Mouse (Mus musculus) CD4-positive, CD25-positive, alpha-beta regulatory T cell, adult 4 months (primary cell): ENCODE results near the gene Olfr190. TPM values are rescaled to one million over a fixed set of nuclear protein-coding genes. Genes with fewer than 3 reads are reported as not detected.
"Not testable (repeated sequence)": the region's sequence is repeated elsewhere in the genome, so short reads cannot be mapped to it uniquely, and the experiment has no call there.

ENCODE experiments used
- ATAC-seq: one replicate; pipeline ENCODE4 v1.8.0; 2017
- polyA plus RNA-seq, 2 experiments: library from polyadenylated mRNA; unstranded; fragments of 100-300 nt; shearing (Covaris generic); gene quantifications; one replicate each; pipeline ENCODE4 v1.2.1; 2017

The Olfr190 gene
- under 1 TPM in 1 of 2 experiments, not detected in 1; 0.04 TPM for polyA plus RNA-seq

DNA sequence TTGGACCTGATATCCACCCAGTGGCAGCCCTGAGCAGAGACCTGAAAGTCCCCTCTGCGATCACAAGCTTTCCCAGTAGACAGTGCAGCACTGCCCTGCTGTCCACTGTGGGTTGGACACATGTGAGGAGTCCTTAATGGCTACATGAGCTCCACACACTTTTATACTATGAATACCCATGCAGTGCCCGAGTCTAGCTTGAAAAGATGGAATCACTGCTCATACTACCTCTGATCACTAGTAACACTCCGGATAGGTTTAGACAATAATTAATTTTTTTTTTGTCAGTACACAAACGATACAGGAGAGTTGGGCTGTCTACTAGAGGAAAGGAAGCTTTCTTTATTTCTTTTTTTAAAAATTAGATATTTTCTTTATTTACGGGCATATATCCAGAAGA is at the start of gene Olfr190:
Gene Olfr190, minus strand, starts transcription at position 101 of the 400 bp plus-strand sequence.
- no peak for ATAC-seq

DNA sequence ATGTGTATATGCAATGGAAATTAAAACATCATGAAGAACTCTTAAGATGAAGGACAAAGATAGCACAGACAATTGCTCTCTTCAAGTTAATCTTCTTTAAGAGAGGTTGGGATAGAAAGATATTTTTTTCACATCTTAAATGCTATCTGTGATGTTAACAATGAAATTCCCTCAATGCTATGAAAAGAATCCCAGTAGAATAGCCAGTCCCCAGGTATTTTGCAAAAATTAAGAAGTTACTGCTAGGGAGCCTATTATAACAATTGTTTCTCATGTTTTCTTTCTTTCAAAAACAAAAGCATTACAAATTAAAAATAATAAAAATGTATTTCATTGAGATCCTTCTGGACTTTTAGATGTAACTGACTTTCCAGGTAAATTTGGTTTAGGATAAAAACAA is 43.2 kb upstream of the Olfr190 start, which contains the start of gene Olfr194:
Gene Olfr194, minus strand, starts transcription at position 101 of the 400 bp plus-strand sequence.
- no peak for ATAC-seq

DNA sequence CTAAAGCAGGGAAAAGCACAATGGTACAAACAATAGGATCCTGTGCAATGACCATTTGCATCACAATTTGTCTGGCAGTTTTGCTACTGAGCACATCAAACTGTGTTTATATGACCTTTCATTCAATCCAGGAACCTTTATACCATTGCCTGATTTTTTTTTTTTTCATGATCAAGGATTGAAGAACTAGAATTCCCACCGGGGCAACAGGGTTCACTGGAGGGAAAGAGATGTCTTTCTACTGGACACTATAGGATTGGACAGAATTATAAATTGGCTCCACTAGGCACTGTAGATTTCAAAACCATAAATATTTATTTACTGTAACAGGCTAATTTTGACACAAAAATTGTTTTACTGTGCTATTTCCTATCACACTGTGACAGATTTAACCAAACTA is 34.0 kb upstream of the Olfr190 start, which contains the start of gene Olfr193:
Gene Olfr193, minus strand, starts transcription at position 101 of the 400 bp plus-strand sequence.
- no peak for ATAC-seq

DNA sequence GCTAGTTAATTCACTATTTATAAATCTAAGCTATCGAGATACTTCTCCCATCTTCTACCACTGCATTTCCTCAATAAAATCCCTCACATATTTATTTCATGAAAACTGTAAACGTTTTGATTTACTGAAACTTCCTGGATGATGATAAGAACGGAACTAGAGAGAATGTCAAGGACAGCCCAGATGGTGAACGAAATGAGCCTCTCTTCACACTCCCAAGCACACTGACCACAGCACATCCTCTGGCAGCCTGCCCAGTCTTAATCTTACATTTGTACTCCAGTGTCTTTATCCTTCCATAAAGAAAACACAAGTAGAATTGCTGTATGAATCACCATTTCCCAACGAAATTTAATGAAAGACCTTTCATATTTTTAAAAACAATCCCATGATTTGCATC is 30.7 kb upstream of the Olfr190 start:
- ATAC-seq = not testable (repeated sequence)

DNA sequence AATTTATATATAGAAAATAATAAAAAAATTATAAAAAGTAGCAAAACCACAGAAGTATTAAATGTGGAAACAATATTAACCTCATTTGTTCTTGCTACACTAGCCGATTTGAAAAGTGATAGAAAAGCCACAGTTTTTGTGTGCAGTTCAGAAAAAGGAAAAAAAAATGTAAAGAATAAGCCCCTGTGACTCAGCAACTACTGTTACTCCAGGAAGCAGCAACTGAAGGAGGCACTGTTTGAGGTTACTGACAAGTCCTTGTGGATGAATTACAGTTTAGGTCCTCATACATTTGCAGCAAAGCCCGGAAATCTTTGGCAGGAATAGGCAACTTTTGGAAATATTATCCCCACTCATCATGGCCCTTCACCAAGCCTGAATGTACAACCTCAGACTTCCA is 27.5 kb upstream of the Olfr190 start:
- no peak for ATAC-seq

DNA sequence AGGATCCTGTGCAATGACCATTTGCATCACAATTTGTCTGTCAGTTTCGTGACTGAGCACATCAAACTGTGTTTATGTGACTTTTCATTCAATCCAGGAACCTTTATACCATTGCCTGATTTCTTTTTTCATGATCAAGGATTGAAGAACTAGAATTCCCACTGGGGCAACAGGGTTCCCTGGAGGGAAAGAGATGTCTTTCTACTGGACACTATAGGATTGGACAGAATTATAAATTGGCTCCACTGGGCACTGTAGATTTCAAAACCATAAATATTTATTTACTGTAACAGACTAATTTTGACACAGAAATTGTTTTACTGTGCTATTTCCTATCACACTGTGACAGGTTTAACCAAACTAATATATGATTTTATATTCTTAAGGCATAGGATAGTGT is 11.9 kb upstream of the Olfr190 start, which contains the start of gene Olfr191:
Gene Olfr191, minus strand, starts transcription at position 101 of the 400 bp plus-strand sequence.
- not testable (repeated sequence) for ATAC-seq

DNA sequence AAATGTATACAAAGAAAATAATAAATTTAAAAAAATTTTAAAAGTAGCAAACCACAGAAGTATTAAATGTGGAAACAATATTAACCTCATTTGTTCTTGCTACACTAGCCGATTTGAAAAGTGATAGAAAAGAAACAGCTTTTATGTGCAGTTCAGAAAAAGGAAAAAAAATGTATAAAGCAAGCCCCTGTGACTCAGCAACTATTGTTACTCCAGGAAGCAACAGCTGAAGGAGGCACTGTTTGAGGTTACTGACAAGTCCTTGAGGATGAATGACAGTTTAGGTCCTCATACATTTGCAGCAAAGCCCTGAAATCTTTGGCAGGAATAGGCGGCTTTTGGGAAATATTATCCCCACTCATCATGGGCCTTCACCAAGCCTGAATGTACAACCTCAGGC is 3.3 kb upstream of the Olfr190 start:
- not testable (repeated sequence) for ATAC-seq

DNA sequence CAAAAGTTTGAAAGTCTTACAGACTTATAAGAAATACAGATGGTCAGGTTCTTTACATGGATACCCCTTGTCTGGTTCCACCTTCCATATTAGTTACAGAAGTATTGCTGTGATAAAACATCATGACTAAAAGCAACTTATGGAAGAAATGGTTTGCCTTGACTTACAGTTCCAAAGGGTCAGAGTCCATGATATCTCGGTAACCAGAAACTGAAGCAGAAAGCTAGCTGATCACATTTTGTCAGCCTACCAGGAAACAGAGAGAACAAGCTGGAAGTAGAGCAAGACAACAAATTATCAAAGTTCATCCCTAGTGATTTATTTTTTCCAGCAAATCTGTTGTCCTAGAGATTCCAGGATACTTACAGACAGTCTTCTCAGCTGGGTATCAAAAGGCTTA is 4.3 kb downstream of the Olfr190 start:
- no peak for ATAC-seq

DNA sequence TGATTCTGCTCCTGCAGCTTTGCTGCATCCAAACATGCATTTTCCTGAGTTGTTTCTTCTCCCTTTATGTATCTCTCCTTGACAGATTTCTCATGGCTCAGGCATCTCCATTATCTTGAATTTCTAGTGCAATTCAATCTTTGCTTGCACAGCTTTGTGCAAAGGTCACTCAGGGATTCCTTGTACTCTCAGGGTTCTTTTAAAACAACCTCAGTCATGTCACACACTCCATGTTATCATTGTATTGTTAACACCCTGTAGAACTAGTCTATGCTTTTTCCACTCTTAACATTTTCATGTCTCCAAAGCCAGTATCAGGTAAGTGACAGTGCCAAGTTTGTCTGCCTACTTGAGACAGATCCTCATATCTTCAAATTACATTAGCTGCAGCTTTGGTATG is 6.0 kb downstream of the Olfr190 start:
- ATAC-seq = no peak

DNA sequence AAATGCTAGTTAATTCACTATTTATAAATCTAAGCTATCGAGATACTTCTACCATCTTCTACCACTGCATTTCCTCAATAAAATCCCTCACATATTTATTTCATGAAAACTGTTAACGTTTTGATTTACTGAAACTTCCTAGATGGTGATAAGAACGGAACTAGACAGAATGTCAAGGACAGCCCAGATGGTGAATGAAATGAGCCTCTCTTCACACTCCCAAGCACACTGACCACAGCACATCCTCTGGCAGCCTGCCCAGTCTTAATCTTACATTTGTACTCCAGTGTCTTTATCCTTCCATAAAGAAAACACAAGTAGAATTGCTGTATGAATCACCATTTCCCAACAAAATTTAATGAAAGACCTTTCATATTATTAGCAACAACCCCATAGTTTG is 15.4 kb downstream of the Olfr190 start:
- not testable (repeated sequence) for ATAC-seq

DNA sequence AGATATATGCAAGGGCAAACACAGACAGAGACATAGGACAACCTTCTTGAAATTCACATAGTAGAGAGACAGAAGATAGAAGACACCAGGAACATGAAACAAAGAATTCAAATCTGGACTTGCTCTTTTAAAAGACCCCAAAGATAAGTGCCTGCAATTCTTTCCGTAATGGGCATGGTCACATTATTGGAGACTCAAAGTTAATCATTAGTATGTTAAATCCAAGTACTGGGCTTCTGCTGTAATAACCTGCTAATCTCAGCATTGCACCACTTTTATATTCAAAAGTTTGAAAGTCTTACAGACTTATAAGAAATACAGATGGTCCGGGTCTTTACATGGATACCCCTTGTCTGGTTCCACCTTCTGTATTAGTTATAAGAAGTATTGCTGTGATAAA is 28.5 kb downstream of the Olfr190 start:
- not testable (repeated sequence) for ATAC-seq

DNA sequence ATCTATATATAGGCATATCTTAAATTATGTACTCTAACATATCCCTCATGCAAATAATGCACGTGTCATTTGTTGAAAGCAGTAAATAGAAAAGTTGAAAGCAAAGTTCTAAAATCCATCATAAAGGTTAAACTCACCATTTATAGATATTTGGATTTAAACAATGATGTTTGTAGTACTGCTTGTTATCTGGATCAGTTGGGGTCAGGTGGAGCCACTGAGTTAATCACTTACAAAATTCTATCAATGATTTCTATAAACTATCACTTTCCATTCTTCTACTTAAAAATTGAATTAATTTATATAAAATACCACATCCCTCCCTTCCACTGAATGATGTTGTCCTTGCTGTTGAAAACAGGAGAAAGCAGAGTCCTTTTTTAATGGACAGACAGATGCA is 28.9 kb downstream of the Olfr190 start:
- no peak for ATAC-seq

DNA sequence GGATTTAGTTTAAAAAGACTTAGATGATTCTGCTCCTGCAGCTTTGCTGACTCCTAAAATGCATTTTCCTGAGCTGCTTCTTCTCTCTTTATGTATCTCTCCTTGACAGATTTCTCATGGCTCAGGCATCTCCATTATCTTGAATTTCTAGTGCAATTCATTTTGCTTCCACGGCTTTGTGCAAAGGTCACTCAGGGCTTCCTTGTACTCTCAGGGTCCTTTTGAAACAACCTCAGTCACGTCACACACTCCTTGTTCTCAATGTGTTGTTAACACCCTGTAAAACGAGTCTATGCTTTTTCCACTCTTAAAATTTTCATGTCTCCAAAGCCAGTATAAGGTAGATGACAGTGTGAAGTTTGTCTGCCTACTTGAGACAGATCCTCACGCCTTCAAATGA is 30.2 kb downstream of the Olfr190 start:
- no peak for ATAC-seq

DNA sequence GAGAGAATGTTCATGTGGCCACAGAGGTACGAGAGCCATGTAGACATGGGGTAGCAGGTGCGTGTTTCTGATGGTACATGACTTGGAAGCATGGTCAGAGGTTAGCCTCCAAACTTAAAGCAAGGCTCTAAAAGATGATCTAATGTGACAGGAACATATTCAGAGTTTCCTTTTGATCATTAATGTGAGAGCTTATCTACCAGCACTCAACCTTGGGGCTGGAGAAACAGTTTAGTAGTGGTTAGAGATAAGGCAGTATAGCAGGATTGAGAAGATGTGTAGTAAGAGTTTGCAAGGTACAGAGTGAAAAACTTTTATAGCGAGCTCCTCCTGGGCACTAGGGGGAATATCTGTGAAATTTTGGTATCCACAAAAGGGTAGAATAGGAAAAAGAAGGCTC is 32.0 kb downstream of the Olfr190 start:
- ATAC-seq = no peak

DNA sequence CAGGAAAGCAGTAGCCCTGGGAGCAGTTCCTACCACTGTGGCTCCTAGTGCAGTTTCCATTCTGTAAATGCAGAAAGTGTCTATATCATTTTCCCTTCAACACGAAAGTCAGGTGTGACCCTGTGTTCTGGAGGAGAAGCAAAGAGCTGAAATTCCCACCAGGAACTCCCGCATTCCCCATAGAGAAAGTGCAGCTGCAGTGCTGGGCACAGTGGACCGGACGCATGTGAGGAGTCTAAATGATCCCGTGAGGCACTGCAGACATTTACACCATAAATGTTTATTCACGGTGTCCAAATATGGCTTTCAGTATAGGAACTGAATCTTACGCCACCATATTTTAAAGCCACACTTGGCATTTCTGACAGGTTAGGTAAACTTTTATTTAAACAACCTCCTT is 38.1 kb downstream of the Olfr190 start, which contains the start of gene Olfr187:
Gene Olfr187, minus strand, starts transcription at position 58 of the 400 bp plus-strand sequence.
- no peak for ATAC-seq

DNA sequence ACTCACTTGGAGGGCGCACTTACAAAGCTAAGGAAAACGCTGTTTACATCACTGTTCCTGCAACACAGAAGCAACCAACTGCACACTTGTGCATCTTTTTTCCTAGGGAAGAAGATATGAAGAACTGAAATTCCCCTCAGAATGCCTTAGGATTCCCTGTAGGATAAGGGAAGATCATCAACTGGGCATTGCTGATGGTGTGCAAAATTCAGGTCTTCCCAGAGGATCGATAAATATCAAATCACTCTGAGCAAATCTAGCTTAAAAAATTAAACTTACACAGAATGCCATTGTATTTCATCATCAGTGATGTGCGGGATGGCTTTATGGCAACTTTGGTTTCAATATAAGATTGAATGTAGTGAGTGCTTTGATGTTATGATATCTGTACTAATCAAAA is 47.6 kb downstream of the Olfr190 start, which contains the start of gene Olfr186:
Gene Olfr186, minus strand, starts transcription at position 101 of the 400 bp plus-strand sequence.
- no peak for ATAC-seq

Other genes starting within 250 kb of the Olfr190 start
- gene Olfr177, start 203.2 kb downstream of the Olfr190 start, polyA plus RNA-seq = not detected
- not detected for gene Olfr178, start 185.9 kb downstream of the Olfr190 start, polyA plus RNA-seq
- gene Olfr181, start 149.2 kb downstream of the Olfr190 start, polyA plus RNA-seq = under 1 TPM in 1 of 2 experiments, not detected in 1; 0.23 TPM
- gene Olfr180, start 148.6 kb downstream of the Olfr190 start, polyA plus RNA-seq = not detected
- not detected for gene Olfr183, start 82.6 kb downstream of the Olfr190 start, polyA plus RNA-seq
- gene Olfr186, start 47.7 kb downstream of the Olfr190 start, polyA plus RNA-seq = not detected
- not detected for gene Olfr187, start 38.2 kb downstream of the Olfr190 start, polyA plus RNA-seq
- gene Olfr191, start 11.8 kb upstream of the Olfr190 start, polyA plus RNA-seq = not detected
- gene Olfr193, start 33.9 kb upstream of the Olfr190 start, polyA plus RNA-seq = not detected
- not detected for gene Olfr194, start 43.1 kb upstream of the Olfr190 start, polyA plus RNA-seq
- gene Olfr195, start 69.0 kb upstream of the Olfr190 start, polyA plus RNA-seq = not detected
- gene Olfr196, start 92.4 kb upstream of the Olfr190 start, polyA plus RNA-seq = not detected
- gene Olfr198, start 125.5 kb upstream of the Olfr190 start, polyA plus RNA-seq = not detected
- gene Olfr199, start 141.8 kb upstream of the Olfr190 start, polyA plus RNA-seq = not detected
- not detected for gene Olfr201, start 194.6 kb upstream of the Olfr190 start, polyA plus RNA-seq
- not detected for gene Olfr202, start 208.8 kb upstream of the Olfr190 start, polyA plus RNA-seq
- not detected for gene Olfr203, start 220.9 kb upstream of the Olfr190 start, polyA plus RNA-seq
- gene Olfr204, start 240.2 kb upstream of the Olfr190 start, polyA plus RNA-seq = not detected